Mouse (Mus musculus): ENCODE measurements around the gene Galm.

DNA sequence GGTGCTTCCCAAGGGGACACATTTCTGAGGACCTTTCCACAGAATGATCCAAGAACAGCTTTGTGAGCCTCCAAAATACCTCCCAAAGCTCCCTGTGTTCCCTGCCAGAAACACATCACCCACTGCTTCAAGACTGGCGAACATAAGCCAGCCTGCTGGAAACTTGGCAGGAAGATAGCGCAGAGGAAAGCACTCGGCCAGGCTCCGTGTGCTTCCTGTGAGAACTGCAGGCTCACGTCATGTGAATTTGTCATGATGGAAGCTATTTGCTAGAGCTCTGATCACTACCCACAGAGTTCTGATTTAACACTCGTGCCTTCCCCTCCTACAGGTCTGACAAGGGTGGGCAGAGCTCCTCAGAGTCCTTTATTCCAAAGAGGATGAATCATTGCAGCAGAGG is 38.5 kb downstream of the Galm start:
- no peak for TF ChIP-seq CTCF (IDR thresholded peaks at IDR 0.05; ENCODE audit: borderline replicate concordance, extremely low read depth, insufficient read depth, insufficient read length)
- TF ChIP-seq POLR2A (IDR thresholded peaks at IDR 0.05; ENCODE audit: borderline replicate concordance, extremely low read depth, insufficient read depth, insufficient read length, poor library complexity, severe bottlenecking) = no peak
